ENCODE assay signal across 18 mouse cellular contexts in genomic region chr1:118987538-118987937, GRCm38 (mm10).
"Had no signal": no experiment of that assay in that cellular context is flagged by ENCODE, and none has a peak within 500 bp of the region (broad histone marks: within the 10 kb centered on the region; RNA-seq: fewer than 3 reads in every experiment).

No protein-coding gene starts in this region.

- H3K4me2 ChIP-seq: lung, embryonic 14.5 days; midbrain, embryonic 12.5 days; neural tube, embryonic 12.5 days; neural tube, embryonic 15.5 days had no signal

- H3K27ac ChIP-seq: midbrain, embryonic 10.5 days; midbrain, embryonic 12.5 days; neural tube, embryonic 12.5 days; neural tube, embryonic 15.5 days had no signal

- H3K4me3 ChIP-seq: midbrain, embryonic 10.5 days; midbrain, embryonic 12.5 days; myocyte; neural tube, embryonic 12.5 days; neural tube, embryonic 15.5 days had no signal

- H3K36me3 ChIP-seq: neural tube, embryonic 12.5 days; neural tube, embryonic 15.5 days had no signal

- H3K9me3 ChIP-seq: midbrain, embryonic 10.5 days; midbrain, embryonic 12.5 days; neural tube, embryonic 12.5 days; neural tube, embryonic 15.5 days had no signal

- ATAC-seq: midbrain, embryonic 16.5 days had no signal

- H3K9ac ChIP-seq: lung, embryonic 14.5 days; midbrain, embryonic 12.5 days; neural tube, embryonic 12.5 days; neural tube, embryonic 15.5 days had no signal

- DNase-seq: lung, adult 18-20 months; lung, embryonic 14.5 days; lung, postnatal 4 days; midbrain, embryonic 14.5 days; retina, postnatal 1 day; right cerebral cortex, adult 18-20 months; right cerebral cortex, postnatal 25 days; right cerebral cortex, postnatal 4 days; spleen, adult 18-20 months; thymus, adult 18-20 months; thymus, postnatal 14 days; thymus, postnatal 36 days had no signal

- H3K27me3 ChIP-seq: midbrain, embryonic 12.5 days; neural tube, embryonic 15.5 days had no signal
